Mouse (Mus musculus): ENCODE data around the gene Ppm1j.
"Not testable (repeated sequence)": the region's sequence is repeated elsewhere in the genome, so short reads cannot be mapped to it uniquely, and the experiment has no call there.

Gene Ppm1j

DNA sequence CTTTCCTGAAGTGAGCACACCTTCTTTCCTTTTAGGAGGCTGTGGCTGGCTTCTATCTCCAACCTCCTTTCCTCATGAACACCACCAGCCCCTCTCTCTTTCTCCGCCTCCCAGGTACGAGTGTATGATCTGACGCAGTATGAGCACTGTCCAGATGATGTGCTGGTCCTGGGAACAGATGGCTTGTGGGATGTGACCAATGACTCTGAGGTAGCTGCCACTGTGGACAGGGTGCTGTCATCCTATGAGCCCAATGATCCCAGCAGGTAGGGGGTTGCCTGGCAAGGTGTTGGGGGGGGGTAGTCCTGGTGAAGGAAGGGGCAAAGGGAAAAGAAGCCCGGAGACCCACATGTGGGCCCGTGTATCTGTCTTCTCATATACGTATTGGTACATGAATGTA, 4.4 kb downstream of the Ppm1j start:
- DNase-seq: no peak

DNA sequence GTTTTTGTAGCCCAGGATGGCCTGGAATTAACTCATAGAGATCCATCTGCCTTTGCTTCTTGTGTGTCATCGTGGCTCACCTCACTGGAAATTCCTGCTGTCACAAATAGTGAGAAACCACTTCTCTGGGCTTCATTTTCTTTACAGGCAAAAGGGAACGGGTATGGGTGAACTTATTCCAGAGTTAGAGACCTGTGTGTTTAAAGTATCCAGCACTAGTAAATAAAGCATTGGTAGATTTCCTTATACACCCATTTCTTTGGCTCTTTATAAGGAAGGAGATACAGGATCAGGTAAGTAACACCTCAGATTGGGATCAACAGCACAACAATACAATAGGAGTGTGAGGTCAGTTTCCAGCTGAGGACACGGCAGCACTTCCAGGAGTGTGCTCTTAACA, 7.2 kb downstream of the Ppm1j start, which contains the start of gene Rhoc:
Gene Rhoc (plus strand): TSS at position 301 of the 400 bp plus-strand sequence.
- DNase-seq: no peak

DNA sequence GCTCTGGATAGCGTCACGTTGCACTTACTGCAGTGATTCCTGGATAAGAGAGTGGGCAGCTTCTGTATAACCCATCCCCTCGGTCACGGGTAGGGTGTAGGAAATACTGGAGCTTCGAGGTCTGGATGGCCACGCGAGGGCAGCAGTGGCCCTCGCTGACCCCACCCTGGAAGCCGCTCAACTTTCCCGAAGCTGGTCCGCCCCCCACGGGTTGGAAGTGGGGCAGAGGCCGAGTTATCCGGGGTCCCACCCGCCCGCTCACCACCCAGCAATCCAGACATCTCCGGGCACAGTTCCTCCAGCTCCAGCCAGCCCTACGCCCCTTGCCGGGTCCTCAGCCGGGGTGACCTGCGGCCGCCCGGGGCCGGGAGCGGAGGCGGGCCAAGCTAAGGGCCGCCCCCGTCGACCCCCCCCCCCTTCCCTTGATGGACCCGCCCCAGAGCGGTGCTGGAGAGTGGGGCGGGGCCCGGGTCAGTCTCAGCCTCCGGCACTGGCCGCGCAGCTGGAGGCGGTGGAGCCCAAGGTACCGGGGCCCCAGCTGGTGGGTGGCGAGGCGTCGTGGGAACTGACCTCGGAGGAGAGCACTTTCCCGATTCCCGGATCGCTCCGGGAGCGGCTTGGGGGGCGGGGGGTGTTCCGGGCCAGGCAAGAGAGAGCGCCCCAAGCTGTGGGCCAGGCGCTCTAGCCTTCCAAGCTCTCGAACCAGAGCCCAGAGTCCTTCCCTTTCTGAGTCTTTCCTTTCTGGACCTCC, 7.9 kb downstream of the Ppm1j start:
- peak; percentile 85 to 88 for DNase-seq

- DNase-seq: peak; percentile 23 to 33
These were observed 8.4 kb downstream of the Ppm1j start for GRCm38 (mm10) chr3:104789312-104789605.

- peak; percentile 41 to 54 for DNase-seq
These were observed 9.0 kb downstream of the Ppm1j start for GRCm38 (mm10) chr3:104789822-104790221.

GRCm38 (mm10) chr3:104790401-104790937, 9.6 kb downstream of the Ppm1j start:
- peak; percentile 26 to 51 for DNase-seq

- no peak for DNase-seq
These were observed 10.2 kb downstream of the Ppm1j start for GRCm38 (mm10) chr3:104791017-104791416.

DNA sequence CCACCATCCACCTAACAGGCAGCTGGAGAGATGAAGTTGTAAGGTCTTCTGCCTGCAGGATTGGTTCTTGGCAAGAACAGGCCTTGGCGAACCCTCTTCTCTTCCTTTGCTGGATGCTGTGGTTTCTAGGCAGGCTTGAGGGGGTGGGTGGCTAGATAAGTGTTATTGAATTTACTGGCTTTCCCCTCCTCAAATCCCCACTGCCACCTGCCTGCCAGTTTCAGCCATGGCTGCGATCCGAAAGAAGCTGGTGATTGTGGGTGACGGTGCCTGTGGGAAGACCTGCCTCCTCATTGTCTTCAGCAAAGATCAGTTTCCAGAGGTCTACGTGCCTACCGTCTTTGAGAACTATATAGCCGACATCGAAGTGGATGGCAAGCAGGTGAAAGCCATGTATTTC, 10.8 kb downstream of the Ppm1j start:
- no peak for DNase-seq

DNA sequence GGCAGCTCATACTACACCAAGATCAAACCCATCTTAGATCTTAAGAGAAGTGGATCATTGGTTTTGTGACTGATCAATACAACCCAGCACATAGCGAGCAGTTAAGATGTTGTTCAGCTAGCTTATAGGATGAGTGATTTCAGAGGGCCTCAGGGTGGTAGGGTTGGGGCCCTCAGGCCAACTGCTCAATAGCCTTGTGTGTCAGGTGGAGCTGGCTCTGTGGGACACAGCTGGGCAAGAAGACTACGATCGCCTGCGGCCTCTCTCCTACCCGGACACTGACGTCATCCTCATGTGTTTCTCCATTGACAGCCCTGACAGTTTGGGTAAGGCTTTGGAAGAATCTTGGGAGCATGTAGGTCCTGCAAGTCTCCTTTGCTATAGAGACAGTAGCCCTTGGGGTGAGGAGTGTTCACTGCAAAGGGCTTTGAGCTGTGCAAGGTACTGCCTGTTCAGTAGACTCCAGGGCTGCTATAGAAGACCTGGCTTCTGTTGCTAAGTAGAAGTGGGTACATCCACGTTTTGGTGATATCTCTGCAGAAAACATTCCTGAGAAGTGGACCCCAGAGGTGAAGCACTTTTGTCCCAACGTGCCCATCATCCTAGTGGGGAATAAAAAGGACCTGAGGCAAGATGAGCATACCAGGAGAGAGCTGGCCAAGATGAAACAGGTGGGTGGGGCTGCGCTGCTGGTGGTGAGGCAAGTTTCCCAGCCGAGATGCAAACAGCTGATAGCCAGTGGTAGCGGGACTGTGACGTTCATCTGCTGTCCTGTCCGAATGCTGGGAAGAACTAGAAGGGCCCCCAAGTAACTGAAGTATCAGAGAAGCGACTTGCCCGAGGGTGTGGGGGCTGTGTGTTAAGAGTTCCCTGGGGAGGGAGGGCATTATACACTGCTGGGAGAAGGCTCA, 11.8 kb downstream of the Ppm1j start:
- DNase-seq: peak in 1 of 2 experiments; percentile 50

DNA sequence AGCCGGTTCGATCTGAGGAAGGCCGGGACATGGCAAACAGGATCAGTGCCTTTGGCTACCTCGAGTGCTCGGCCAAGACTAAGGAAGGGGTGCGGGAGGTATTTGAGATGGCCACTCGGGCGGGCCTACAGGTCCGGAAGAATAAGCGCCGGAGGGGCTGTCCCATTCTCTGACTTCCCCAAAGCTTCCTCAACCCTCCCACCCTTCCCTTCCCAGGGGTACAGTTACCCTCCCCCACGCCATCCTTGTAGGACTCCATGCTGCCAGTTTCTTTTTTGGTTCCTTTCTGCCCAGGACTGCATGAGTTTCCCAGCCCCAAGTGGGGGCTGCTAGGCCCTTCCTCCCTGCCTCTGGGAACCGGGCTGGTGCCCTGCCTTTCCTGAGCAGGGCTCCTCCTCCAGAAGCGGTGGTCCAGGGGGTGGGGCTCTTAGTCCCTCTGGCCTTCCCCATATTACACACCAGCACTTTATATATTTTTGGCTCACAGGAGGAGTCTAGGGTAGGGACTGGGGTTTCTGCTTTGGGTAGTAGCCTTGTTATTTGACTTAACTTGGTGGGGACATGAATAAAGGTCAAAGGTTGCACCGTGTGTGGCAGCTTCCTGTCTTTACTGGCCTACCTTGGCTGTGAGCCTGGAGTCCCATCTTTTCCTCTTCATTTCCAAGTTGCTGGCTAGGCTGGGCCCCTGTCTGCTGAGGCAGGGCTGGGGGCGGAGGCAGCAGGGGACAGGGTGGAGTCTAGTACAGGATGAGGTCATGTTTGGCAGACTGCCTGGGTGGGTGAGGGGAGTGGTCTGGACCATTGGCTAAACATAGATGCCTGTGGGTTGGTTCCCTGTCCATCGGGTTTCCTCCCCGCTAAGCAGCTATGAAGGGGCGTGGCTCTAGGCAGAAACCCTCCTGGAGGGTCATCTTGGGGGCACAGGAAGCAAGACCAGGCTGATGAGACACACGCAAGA, 13.3 kb downstream of the Ppm1j start:
- peak; percentile 93 to 95 for DNase-seq

- no peak for DNase-seq
These were observed 14.2 kb downstream of the Ppm1j start for GRCm38 (mm10) chr3:104794953-104795470.

GRCm38 (mm10) chr3:104795661-104796340, 14.9 kb downstream of the Ppm1j start:
- no peak for DNase-seq

GRCm38 (mm10) chr3:104796430-104797082, 15.7 kb downstream of the Ppm1j start:
- DNase-seq: peak; percentile 57 to 76

DNA sequence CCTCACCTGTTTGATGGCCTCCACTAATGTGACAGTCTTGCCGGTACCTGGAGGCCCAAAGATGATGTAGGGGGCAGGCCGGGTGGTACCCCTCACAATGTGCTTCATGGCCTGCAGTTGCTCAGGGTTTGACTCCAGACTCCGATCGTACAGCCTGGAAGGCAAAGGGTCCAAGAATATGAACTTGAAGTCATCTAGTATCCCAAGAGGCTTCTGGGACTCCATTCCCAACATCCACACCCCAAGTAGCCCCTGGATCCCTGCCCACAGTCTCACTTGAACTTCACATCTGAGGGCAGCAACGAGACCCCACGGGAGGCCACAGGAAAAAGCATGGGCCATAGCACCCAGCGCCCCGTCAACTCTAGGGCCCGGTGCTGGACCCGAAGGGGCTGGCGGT, 19.8 kb downstream of the Ppm1j start:
- DNase-seq: no peak

- DNase-seq: no peak
These were observed 20.6 kb downstream of the Ppm1j start for GRCm38 (mm10) chr3:104801481-104801880.

- no peak for DNase-seq
These were observed 23.5 kb downstream of the Ppm1j start for GRCm38 (mm10) chr3:104804312-104804711.

DNA sequence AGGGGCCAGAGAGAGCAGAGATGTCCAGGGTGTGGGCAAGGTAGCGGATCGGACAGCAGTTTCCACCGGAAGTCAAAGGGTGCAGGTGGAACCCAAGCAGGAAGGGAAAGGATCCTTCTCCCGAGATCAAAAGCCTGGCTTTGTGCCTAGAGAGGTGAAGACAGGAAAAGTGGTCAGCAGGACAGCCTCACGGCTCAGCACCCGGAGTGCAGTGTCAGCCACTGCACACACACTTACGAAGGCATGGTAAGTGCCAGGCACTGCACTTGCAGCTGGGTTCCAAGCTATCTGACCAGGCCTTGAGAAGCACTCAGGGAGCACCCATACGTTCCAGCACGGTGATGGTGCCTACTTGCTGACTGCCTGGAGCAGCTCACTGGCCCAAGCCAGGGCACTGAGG, 24.7 kb downstream of the Ppm1j start:
- no peak for DNase-seq

DNA sequence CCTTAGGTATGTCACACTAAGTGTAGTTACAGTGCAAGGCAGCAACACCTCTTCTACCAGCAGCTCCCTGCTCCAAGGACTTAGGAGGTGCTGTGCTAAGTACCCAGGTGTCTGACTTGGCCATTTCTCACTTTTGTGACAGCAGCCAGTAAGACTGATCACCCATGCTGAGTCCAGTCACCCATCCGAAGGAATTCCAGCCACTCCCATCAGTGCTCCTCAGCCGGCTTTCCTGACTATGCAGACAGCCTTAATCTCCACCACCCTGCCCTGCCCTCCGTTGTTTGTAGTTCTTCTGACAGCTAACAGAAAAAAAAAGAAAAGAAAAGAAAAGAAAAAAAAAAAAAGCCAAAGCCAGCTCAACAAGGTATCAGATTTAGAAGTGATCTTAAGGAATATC, 30.9 kb downstream of the Ppm1j start:
- DNase-seq: no peak

DNA sequence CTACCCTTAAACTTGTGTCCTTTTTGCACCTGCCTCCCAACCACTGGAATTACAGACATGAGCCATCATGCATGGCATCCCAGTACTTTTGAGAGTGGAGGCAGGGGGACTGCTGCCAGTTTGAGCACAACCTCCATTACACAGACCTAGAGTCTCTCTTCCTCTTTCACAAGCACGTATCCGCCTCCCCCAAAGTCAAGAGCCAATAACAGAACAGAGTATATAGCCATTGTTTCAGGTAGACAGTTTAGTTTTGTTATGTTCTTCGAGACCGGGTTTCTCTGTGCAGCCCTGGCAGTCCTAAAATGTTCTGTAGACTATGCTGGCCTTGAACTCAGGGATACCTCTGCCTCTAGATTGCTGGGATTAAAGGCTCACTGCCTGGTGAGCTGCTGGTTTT, 31.4 kb downstream of the Ppm1j start:
- DNase-seq: no peak

- DNase-seq: not testable (repeated sequence)
These were observed 32.4 kb downstream of the Ppm1j start for GRCm38 (mm10) chr3:104813227-104813626.

DNA sequence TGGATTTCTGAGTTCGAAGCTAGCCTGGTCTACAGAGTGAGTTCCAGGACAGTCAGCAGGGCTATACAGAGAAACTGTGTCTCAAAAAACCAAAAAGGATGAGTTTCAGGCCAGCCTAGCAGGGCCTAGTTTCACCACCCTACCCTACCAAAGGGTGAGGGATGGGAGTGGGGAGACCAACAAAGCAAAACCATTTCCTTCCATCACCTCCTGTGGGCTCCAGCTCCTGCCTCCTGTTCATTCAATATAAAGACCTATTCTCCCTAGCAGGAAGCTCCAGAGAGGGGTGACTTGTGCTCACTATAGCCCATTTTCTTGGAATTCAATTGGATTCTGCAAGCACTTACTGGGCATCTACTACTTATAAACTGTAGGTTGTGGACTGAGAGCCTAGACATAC, 33.9 kb downstream of the Ppm1j start:
- DNase-seq: no peak

Measured in lung, adult 18-20 months (tissue).